Mouse (Mus musculus) c-Kit-positive CD71-positive TER-119-positive erythroid progenitor cells, embryonic 14.5 days (primary cell): Measurements from ENCODE around the gene Tcte1.

Source experiments
- DNase-seq: peaks from one replicate; pipeline ENCODE4 v3.0.0-alpha.2; 2013; ENCODE audit warnings: low spot score

The Tcte1 gene

GRCm38 (mm10) chr17:45515204-45515726 is 8.0 kb upstream of the Tcte1 start:
- no peak for DNase-seq

- DNase-seq = no peak
Observed at GRCm38 (mm10) chr17:45515806-45516205, 7.4 kb upstream of the Tcte1 start.

GRCm38 (mm10) chr17:45516488-45516887 is 6.7 kb upstream of the Tcte1 start:
- DNase-seq = peak; percentile 67

- DNase-seq = no peak
Observed at GRCm38 (mm10) chr17:45517135-45517534, 6.1 kb upstream of the Tcte1 start.

DNA sequence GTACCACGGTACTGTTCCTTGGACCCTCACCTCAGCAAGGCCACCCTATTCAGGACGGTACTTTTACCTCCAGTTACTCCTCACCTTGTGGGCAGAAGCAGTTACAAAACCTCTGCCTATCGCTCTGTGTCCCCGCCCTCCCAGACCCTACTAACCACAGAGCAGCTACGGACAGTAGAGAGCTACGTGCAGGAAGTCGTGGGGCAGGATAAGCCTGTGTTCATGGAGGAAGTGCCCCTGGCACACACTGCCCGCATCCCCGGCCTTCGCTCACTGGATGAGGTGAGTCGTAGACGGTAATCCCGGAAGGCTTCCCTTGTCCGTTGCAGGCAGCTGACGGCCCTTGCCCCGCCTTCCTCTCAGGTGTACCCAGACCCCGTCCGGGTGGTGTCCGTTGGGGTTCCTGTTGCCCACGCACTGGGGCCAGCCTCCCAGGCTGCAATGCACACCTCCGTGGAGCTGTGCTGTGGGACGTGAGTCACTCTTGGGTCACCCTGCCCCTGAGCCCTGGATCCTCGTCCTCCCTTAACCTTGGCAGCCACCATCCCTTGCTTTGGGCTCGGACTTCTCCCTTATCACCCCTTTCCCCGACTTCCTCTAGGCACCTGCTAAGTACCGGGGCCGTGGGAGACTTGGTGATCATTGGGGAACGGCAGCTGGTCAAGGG is 5.6 kb upstream of the Tcte1 start:
- DNase-seq = no peak

DNA sequence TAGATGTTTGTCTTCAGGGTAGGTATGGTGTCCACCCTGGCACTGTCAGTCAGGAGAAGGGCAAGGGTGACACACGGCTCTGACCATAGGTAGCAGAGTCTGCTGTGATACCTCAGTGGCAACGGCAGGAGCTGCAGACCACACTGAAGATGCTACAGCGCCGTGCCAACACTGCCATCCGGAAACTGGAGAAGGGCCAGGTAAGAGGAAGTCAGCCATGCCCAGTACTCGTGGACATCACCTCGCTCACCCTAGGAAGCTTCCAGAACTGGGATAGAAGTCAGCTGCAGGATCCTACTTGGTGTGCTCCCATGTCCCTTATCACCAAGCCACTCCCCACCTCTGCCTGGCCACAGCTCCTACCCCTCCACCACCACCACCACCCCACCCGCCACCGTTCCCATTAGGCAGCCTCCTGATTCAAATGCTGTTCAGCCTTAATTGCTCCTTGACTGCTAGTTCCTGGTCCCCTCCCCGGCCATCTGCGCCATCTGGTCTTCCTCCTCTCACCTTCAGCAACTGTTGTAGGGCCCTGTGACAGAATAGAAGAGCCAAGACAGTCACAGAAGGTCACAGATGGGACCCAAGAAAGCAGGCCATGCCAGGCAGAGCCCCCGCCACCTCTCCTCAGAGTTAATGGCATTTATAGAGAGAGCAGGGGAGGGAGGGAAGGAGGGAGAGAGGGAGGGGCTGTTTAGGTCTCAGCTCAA is 4.3 kb upstream of the Tcte1 start:
- no peak for DNase-seq

DNA sequence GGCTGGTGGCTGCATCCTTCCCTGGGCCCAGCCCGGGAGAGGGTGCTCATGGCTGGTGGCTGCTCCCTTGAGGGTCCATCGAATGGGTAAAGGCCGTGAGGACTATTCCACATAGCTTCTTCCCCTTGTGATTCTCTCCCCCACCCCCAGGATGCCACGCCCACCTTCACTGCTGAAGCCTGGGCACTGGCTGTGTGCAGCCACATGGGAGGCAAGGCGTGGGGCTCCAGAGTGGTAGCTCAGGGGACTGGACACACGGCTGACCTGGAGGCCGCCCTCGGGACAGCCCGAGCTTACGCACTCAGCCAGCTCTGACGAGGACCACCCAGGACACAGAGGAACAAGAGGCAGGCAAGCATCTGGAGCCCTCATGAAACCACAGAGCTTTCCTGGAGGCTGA is 3.1 kb upstream of the Tcte1 start:
- no peak for DNase-seq

GRCm38 (mm10) chr17:45524961-45525360 is 1.7 kb downstream of the Tcte1 start:
- DNase-seq = no peak

GRCm38 (mm10) chr17:45526571-45526970 is 3.3 kb downstream of the Tcte1 start:
- no peak for DNase-seq

DNA sequence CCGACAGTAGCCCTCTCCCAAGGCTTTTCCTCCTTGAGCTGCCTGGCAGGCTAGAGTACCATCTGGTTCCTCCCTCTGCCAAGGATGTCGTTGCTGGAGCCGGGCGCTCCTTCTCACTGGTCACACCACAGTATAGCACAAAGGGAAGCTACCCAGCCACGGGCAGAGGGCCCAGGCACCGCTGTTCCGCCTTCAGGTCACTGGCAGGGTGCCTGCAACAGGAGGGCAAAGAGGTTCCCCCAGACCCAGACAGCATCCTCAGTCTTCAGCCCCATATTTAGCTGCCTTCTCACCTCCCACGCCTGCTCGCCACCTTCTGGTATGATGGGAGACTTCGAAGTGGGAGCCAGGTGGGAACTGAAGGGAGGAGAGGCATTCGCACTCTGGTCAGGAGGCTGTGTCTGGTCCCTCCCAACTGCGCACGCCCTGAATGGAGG is 7.1 kb downstream of the Tcte1 start:
- DNase-seq = no peak

GRCm38 (mm10) chr17:45532896-45533295 is 9.7 kb downstream of the Tcte1 start:
- DNase-seq = no peak

DNA sequence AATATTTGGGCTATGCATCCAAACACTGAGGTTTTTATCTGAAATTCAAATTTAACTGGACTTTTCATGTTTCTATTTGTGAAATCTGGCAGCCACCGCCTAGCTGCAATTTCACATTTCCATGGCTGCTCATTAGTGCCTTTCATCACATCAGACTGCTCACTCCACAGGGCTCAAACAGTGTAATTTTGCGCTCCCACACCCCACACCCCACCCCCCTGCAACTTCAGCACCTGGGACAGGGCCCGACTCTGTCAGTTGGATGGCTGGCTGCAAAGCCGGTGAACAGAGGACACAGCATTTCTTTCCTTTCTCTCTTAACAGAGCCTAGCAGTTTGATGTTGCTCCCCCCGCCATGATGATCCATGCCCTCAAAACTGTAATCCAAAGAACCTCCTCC is 13.0 kb downstream of the Tcte1 start:
- no peak for DNase-seq

GRCm38 (mm10) chr17:45538394-45538793 is 15.2 kb downstream of the Tcte1 start:
- DNase-seq = no peak

DNA sequence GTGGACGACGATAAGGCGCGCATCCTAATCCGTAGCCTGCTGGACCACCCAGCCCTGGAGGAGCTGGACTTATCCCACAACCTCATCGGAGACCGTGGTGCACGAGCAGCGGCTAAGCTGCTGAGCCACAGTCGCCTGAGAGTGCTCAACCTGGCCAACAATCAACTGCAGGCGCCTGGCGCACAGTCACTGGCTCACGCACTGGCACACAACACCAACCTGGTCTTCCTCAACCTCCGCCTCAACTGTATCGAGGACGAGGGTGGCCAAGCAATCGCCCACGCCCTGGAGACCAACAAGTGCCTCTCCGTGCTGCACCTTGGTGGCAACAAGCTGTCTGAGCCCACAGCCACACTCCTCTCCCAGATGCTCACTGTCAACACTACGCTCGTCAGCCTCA is 16.4 kb downstream of the Tcte1 start:
- DNase-seq = no peak

- DNase-seq = no peak
Observed at GRCm38 (mm10) chr17:45542129-45542528, 18.9 kb downstream of the Tcte1 start.

GRCm38 (mm10) chr17:45542705-45543104 is 19.5 kb downstream of the Tcte1 start:
- no peak for DNase-seq

DNA sequence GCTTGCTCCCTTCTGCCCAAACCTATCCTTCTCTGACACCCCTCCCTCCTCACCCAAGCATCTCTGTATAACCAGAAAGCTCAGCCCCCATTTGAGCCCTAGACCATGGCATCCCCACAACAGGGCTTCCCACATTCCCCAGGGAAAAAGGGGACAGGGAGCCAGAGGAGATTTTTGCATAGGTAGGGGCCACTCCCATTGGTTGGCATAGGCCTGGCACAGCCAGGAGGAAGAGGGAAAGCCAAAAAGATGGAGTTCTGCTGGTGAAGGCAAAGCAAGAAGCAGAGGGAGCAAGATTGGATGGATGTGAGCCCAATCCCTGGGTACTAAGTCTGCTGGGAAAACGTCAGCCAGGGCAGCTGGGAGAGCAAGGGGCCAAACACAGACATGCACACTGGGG is 19.9 kb downstream of the Tcte1 start:
- DNase-seq = no peak

DNA sequence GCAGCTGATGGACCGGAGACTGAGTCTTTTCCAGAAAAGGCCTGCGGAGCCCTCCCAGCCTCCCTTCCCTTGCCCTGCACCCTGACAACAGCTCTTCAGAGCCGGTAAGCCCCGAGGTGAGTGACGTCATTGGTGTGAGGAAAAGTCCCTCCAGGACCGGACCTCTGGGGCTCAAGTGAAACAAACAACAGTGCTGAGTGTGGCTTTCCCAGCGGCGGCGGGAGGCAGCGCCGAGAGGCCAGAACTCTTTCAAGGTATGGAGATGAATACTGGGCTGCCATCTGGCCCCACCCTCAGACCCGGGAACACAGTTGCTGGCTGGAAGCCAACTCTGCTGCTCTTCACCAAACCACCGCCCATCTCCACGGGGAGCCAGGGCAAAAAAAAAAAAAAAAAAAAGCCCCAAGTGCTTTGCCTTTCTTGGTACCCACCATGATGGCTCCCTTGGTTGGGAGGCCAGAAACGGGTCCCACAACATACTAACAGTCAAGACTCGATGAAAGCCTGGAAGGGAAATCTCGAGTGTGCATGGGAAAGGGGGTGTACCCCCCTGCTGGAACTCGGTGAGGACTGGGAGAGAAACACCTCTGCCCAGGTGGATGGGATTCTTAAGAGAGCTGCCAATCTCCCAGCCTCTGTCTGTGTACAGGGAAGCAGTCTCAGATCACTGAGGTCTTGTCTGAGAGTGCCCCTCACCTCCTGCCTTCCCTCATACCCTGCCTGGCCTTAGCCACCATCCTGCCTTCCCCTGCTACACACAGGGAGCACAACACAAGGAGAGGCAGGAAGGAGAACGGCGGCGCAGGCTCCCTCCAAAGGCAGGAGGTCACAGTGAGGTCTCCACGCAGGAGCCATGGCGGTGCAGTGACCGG is 21.0 kb downstream of the Tcte1 start:
- DNase-seq = no peak

DNA sequence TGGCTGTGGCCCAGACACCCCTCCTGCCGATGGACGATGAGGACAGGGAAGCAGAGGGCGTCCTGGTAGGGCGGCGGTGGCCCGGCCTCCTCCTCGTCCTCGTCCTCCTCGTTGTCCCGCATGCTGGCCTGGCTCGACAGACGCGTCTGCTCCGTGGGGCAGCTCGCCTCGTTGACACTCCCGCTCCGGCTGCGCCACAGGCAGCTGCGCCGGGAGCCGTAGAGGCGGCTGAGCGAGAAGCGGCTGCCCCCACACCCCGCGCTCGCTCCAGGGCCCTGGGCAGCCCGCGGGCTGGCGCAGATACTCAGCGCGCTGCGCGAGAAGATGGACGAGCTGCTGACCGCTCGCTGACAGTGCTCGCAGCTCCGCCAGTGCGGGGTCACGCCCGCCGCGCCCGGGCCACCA is 21.6 kb downstream of the Tcte1 start:
- no peak for DNase-seq

- DNase-seq = no peak
Observed at GRCm38 (mm10) chr17:45545278-45545961, 22.2 kb downstream of the Tcte1 start.

GRCm38 (mm10) chr17:45546941-45547340 is 23.7 kb downstream of the Tcte1 start:
- DNase-seq = no peak
